Mouse (Mus musculus) olfactory bulb, adult 2 months (tissue): ENCODE data around the gene Galnt7.
"Not testable (repeated sequence)": the region's sequence is repeated elsewhere in the genome, so short reads cannot be mapped to it uniquely, and the experiment has no call there.

Experiments used
- CTCF ChIP-seq: fragments of 200-500 bp; IDR thresholded peaks from 2 replicates; pipeline ENCODE4 v1.5.1; 2012; ENCODE audit warnings: low read depth, mild to moderate bottlenecking, low read length, moderate library complexity; ENCODE audit not compliant: insufficient read depth
- POLR2A ChIP-seq: fragments of 200-500 bp; IDR thresholded peaks from 2 replicates; pipeline ENCODE4 v1.6.1; 2012; ENCODE audit warnings: mild to moderate bottlenecking, low read depth, low read length, moderate library complexity; ENCODE audit not compliant: insufficient read depth

- not testable (repeated sequence) for TF ChIP-seq CTCF, POLR2A
These were observed 139.6 kb downstream of the Galnt7 start for GRCm38 (mm10) chr8:57513178-57513661.
